Mouse (Mus musculus): ENCODE results near the gene Akr1b10.
A peak's percentile ranks its signal among the peaks of the same experiment; 100 is the strongest.
"Not testable (repeated sequence)": the region's sequence is repeated elsewhere in the genome, so short reads cannot be mapped to it uniquely, and the experiment has no call there.

Gene Akr1b10

GRCm38 (mm10) chr6:34371700-34372351, 12.2 kb upstream of the Akr1b10 start:
- peak; percentile 67 for DNase-seq (ENCODE audit: low read depth, low spot score)

GRCm38 (mm10) chr6:34373841-34374240, 10.2 kb upstream of the Akr1b10 start:
- DNase-seq (ENCODE audit: low read depth, low spot score): no peak

- DNase-seq (ENCODE audit: low read depth, low spot score): not testable (repeated sequence)
These were observed 8.1 kb upstream of the Akr1b10 start for GRCm38 (mm10) chr6:34375888-34376287.

- no peak for DNase-seq (ENCODE audit: low read depth, low spot score)
These were observed 617 bp upstream of the Akr1b10 start for GRCm38 (mm10) chr6:34383401-34383800.

- DNase-seq (ENCODE audit: low read depth, low spot score): no peak
These were observed 818 bp downstream of the Akr1b10 start for GRCm38 (mm10) chr6:34384701-34385370.

GRCm38 (mm10) chr6:34388420-34389156, 4.6 kb downstream of the Akr1b10 start:
- DNase-seq (ENCODE audit: low read depth, low spot score): peak; percentile 19

GRCm38 (mm10) chr6:34395897-34396296, 11.9 kb downstream of the Akr1b10 start:
- DNase-seq (ENCODE audit: low read depth, low spot score): no peak

- DNase-seq (ENCODE audit: low read depth, low spot score): no peak
These were observed 14.4 kb downstream of the Akr1b10 start for GRCm38 (mm10) chr6:34398431-34398830.

- DNase-seq (ENCODE audit: low read depth, low spot score): no peak
These were observed 15.7 kb downstream of the Akr1b10 start for GRCm38 (mm10) chr6:34399606-34400220.

- no peak for DNase-seq (ENCODE audit: low read depth, low spot score)
These were observed 16.7 kb downstream of the Akr1b10 start for GRCm38 (mm10) chr6:34400696-34401095.

- no peak for DNase-seq (ENCODE audit: low read depth, low spot score)
These were observed 22.7 kb downstream of the Akr1b10 start for GRCm38 (mm10) chr6:34406746-34407145.

- no peak for DNase-seq (ENCODE audit: low read depth, low spot score)
These were observed 23.4 kb downstream of the Akr1b10 start for GRCm38 (mm10) chr6:34407403-34407802.

- DNase-seq (ENCODE audit: low read depth, low spot score): no peak
These were observed 28.0 kb downstream of the Akr1b10 start, which contains the start of gene Akr1b7 for GRCm38 (mm10) chr6:34412023-34412422. Gene Akr1b7, plus strand, starts transcription at chr6:34412334.

GRCm38 (mm10) chr6:34412688-34413087, 28.7 kb downstream of the Akr1b10 start:
- DNase-seq (ENCODE audit: low read depth, low spot score): no peak

- not testable (repeated sequence) for DNase-seq (ENCODE audit: low read depth, low spot score)
These were observed 29.4 kb downstream of the Akr1b10 start for GRCm38 (mm10) chr6:34413386-34413785.

- DNase-seq (ENCODE audit: low read depth, low spot score): no peak
These were observed 32.5 kb downstream of the Akr1b10 start for GRCm38 (mm10) chr6:34416521-34416920.

- DNase-seq (ENCODE audit: low read depth, low spot score): no peak
These were observed 35.1 kb downstream of the Akr1b10 start for GRCm38 (mm10) chr6:34419071-34419470.

- DNase-seq (ENCODE audit: low read depth, low spot score): no peak
These were observed 55.0 kb downstream of the Akr1b10 start for GRCm38 (mm10) chr6:34439006-34439405.

GRCm38 (mm10) chr6:34441556-34442257, 57.7 kb downstream of the Akr1b10 start:
- no peak for DNase-seq (ENCODE audit: low read depth, low spot score)

GRCm38 (mm10) chr6:34443791-34444190, 59.8 kb downstream of the Akr1b10 start:
- no peak for DNase-seq (ENCODE audit: low read depth, low spot score)
